Mouse (Mus musculus): ENCODE data around the gene Catsperd.

- no peak for TF ChIP-seq TAL1 (IDR thresholded peaks at IDR 0.05; ENCODE audit: low read length)
- no peak for TF ChIP-seq GATA1 (IDR thresholded peaks at IDR 0.05; ENCODE audit: low read length)
These were observed 18.3 kb upstream of the Catsperd start, which contains the start of gene 2410015M20Rik for GRCm38 (mm10) chr17:56609452-56610171.

All from erythroblast, embryonic 14.5 days (primary cell).